Mouse (Mus musculus): Measurements from ENCODE around the gene Gm26938. TPM values are rescaled to one million over a fixed set of nuclear protein-coding genes. Genes with fewer than 3 reads are reported as not detected.

Gm26938 gene
- polyA plus RNA-seq, 1 experiment from 2014 or later: not detected

DNA sequence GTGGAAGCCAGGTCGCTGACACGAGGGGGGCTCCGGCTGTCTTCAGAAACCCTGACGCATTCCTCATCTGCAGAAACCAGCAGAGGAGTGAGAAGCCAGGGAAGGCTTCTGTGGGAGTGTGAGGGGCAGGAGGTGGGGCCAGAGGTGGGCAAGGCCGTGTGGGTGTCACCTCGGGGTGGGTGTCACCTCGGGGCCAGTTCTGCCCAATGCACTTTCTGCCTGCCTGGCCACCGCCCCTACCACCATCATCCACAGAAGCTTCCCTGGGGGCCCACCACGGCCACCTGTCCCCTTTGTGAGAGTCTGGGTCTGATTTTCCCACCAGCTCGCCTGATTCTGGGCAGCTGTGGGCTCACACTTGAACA is 13.1 kb downstream of the Gm26938 start:
- Histone ChIP-seq H3K4me2 (replicated peaks) (no peak overlapping the region), H3K4me1 (no peaks in the 10 kb centered on the region), H3K9ac (replicated peaks) (no peak overlapping the region), H3K36me3 (no peaks in the 10 kb centered on the region), H3K27me3 (peaks cover 30% of the 10 kb centered on the region), H3K27ac (replicated peaks) (no peak overlapping the region), H3K4me3 (no peak overlapping the region), H3K9me3 (no peaks in the 10 kb centered on the region)
- ATAC-seq (ENCODE audit: low FRiP score, low read depth): no peak
- whole genome bisulfite sequencing: 50% methylated on average over 10 of the region's 10 CpGs

- 73% methylated on average over 20 of the region's 20 CpGs for WGBS
- Histone ChIP-seq H3K9ac (replicated peaks) (no peak overlapping the region), H3K27ac (replicated peaks) (no peak overlapping the region), H3K27me3 (peaks cover 30% of the 10 kb centered on the region), H3K4me1 (no peaks in the 10 kb centered on the region), H3K36me3 (no peaks in the 10 kb centered on the region), H3K4me3 (no peak overlapping the region), H3K9me3 (no peaks in the 10 kb centered on the region), H3K4me2 (replicated peaks) (no peak overlapping the region)
- ATAC-seq (ENCODE audit: low FRiP score, low read depth): no peak
These were observed 13.6 kb downstream of the Gm26938 start for GRCm38 (mm10) chr5:139812398-139813125.

- peaks cover 30% of the 10 kb centered on the region for H3K27me3 ChIP-seq
- no peak overlapping the region for H3K4me2 ChIP-seq (replicated peaks)
- H3K36me3 ChIP-seq: no peaks in the 10 kb centered on the region
- H3K4me3 ChIP-seq: no peak overlapping the region
- WGBS: 78% methylated on average over 15 of the region's 15 CpGs
- ATAC-seq (ENCODE audit: low FRiP score, low read depth): no peak
- H3K4me1 ChIP-seq: no peaks in the 10 kb centered on the region
- H3K27ac ChIP-seq (replicated peaks): no peak overlapping the region
- H3K9ac ChIP-seq (replicated peaks): no peak overlapping the region
- no peaks in the 10 kb centered on the region for H3K9me3 ChIP-seq
These were observed 14.4 kb downstream of the Gm26938 start for GRCm38 (mm10) chr5:139811677-139812397.

DNA sequence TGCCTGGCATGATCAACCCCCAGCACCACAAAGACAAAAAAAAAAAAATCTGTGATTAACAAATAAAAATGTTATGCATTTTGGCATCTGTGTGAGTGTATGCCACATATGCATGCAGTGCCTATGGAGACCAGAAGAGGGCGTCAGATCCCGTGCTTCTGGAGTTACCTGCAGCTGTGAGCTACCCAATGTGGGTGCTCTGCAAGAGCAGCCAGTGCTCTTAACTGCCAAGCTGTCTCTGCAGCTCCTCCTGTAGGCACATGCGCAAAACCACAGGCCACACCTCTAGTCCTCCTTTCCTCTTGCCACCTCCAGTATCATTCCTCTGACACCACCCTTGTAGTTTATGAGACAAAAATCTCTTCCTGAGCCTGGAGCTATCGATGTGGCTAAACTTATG is 16.8 kb downstream of the Gm26938 start:
- H3K27ac ChIP-seq (replicated peaks): no peak overlapping the region
- peaks cover 26% of the 10 kb centered on the region for H3K27me3 ChIP-seq
- H3K36me3 ChIP-seq: no peaks in the 10 kb centered on the region
- H3K9me3 ChIP-seq: no peaks in the 10 kb centered on the region
- 52% methylated on average over 4 of the region's 4 CpGs for WGBS
- H3K4me3 ChIP-seq: no peak overlapping the region
- ATAC-seq (ENCODE audit: low FRiP score, low read depth): no peak
- no peaks in the 10 kb centered on the region for H3K4me1 ChIP-seq
- no peak overlapping the region for H3K9ac ChIP-seq (replicated peaks)
- no peak overlapping the region for H3K4me2 ChIP-seq (replicated peaks)

- WGBS: 91% methylated on average over 8 of the region's 8 CpGs
- Histone ChIP-seq H3K27me3 (peaks cover 12% of the 10 kb centered on the region; the same call in 1 of the 2 replicates), H3K36me3 (peaks cover 11% of the 10 kb centered on the region), H3K4me1 (peaks cover 10% of the 10 kb centered on the region), H3K4me3 (no peak overlapping the region), H3K9ac (replicated peaks) (no peak overlapping the region), H3K27ac (replicated peaks) (no peak overlapping the region), H3K4me2 (replicated peaks) (no peak overlapping the region), H3K9me3 (no peaks in the 10 kb centered on the region)
- no peak for ATAC-seq (ENCODE audit: low FRiP score, low read depth)
These were observed 20.3 kb downstream of the Gm26938 start for GRCm38 (mm10) chr5:139805924-139806323.

GRCm38 (mm10) chr5:139804573-139805111 is 21.6 kb downstream of the Gm26938 start:
- Histone ChIP-seq H3K36me3 (peaks cover 24% of the 10 kb centered on the region), H3K9ac (replicated peaks) (no peak overlapping the region), H3K4me1 (peaks cover 12% of the 10 kb centered on the region), H3K4me3 (no peak overlapping the region), H3K27me3 (peaks cover 17% of the 10 kb centered on the region; the same call in 1 of the 2 replicates), H3K27ac (replicated peaks) (no peak overlapping the region), H3K9me3 (no peaks in the 10 kb centered on the region), H3K4me2 (replicated peaks) (no peak overlapping the region)
- no peak for ATAC-seq (ENCODE audit: low FRiP score, low read depth)
- 88% methylated on average over 11 of the region's 11 CpGs for WGBS

GRCm38 (mm10) chr5:139804107-139804551 is 22.1 kb downstream of the Gm26938 start:
- H3K9me3 ChIP-seq: no peaks in the 10 kb centered on the region
- H3K9ac ChIP-seq (replicated peaks): no peak overlapping the region
- H3K4me1 ChIP-seq: peaks cover 17% of the 10 kb centered on the region
- ATAC-seq (ENCODE audit: low FRiP score, low read depth): 0 out of 2 replicates have a peak, but pooled peaks have one; percentile 47
- H3K4me3 ChIP-seq: no peak overlapping the region
- no peak overlapping the region for H3K27ac ChIP-seq (replicated peaks)
- 8% methylated on average over 6 of the region's 6 CpGs for WGBS
- H3K27me3 ChIP-seq: peaks cover 17% of the 10 kb centered on the region; the same call in 1 of the 2 replicates
- 0 out of 2 replicates have a peak overlapping the region, but pooled peaks have one; percentile 16 for H3K4me2 ChIP-seq (replicated peaks)
- H3K36me3 ChIP-seq: peaks cover 29% of the 10 kb centered on the region

DNA sequence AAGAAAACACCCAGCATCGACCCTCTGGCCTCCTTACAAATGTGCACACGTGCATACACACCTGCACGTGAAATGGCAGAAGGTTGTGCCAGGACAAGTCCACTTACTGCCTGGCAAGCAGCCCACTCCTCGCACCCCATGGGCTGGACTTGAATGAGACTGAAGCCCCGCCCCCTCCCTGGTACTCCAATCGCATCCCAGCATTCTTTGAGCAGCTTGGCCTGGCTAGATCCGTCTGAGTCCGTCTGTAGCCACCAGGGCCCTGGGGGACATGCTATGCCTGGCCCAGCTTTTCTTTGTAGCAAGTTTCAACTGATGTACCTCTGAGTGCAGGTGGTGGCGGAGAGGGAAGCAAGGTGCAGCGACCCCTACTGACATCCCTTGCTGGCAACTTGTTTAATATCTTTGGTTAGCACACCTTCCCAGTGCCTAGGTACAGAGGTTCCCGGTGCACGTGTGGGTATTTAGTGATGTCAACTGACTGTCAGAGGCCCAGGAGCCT is 22.6 kb downstream of the Gm26938 start:
- Histone ChIP-seq H3K4me3 (no peak overlapping the region), H3K4me2 (replicated peaks) (peak overlapping the region; percentile 16), H3K27me3 (peaks cover 17% of the 10 kb centered on the region; the same call in 1 of the 2 replicates), H3K9me3 (no peaks in the 10 kb centered on the region), H3K4me1 (peaks cover 22% of the 10 kb centered on the region), H3K9ac (replicated peaks) (no peak overlapping the region), H3K27ac (replicated peaks) (no peak overlapping the region), H3K36me3 (peaks cover 30% of the 10 kb centered on the region)
- peak; percentile 76 for ATAC-seq (ENCODE audit: low FRiP score, low read depth)
- 12% methylated on average over 12 of the region's 12 CpGs for WGBS

DNA sequence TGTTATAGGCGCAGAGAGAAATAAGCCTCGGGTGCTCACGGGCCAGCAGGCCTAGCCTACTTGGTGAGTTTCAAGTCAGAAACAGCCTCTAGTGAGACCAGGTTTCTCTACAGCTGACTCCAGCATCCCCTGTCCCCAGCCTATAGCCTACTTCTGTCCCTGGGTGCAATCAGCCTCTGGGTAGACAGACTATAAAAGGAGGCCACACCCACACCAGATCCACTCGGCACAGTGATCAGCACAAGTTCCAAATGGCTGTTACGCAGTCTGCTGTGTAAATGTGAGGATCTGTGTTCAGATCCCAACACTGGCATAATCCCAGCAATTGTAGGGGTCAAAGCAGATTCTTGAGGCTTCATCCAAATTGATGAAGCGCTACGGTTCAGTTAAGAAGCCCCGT is 23.0 kb downstream of the Gm26938 start:
- Histone ChIP-seq H3K27me3 (peaks cover 17% of the 10 kb centered on the region; the same call in 1 of the 2 replicates), H3K4me3 (no peak overlapping the region), H3K9ac (replicated peaks) (no peak overlapping the region), H3K36me3 (peaks cover 30% of the 10 kb centered on the region), H3K27ac (replicated peaks) (no peak overlapping the region), H3K4me1 (peaks cover 27% of the 10 kb centered on the region), H3K4me2 (replicated peaks) (peak overlapping the region; percentile 16), H3K9me3 (no peaks in the 10 kb centered on the region)
- no peak for ATAC-seq (ENCODE audit: low FRiP score, low read depth)
- 79% methylated on average over 8 of the region's 8 CpGs for WGBS

DNA sequence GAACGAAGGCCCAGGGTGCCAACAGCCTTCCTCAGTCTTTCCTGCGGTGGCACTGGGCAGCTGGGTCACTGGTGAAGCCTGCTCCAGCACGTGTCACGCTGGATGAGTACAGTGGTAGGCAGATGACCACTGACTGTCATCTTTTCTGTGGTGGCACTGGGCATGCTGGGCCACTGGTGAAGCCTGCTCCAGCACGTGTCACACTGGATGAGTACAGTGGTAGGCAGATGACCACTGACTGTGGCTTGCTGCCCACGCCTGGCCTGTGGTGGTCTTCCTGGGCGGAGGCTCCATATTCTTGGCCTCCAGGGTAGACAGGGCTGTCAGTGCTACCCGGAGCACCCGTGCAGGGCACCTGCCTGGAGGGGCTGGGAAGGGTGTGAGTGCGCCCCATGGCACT is 24.3 kb downstream of the Gm26938 start:
- Histone ChIP-seq H3K9me3 (no peaks in the 10 kb centered on the region), H3K4me2 (replicated peaks) (no peak overlapping the region), H3K27me3 (0 out of 2 replicates have a peak, but pooled peaks cover 17% of the 10 kb centered on the region), H3K36me3 (peaks cover 30% of the 10 kb centered on the region), H3K4me1 (peaks cover 40% of the 10 kb centered on the region), H3K27ac (replicated peaks) (no peak overlapping the region), H3K4me3 (no peak overlapping the region), H3K9ac (replicated peaks) (no peak overlapping the region)
- no peak for ATAC-seq (ENCODE audit: low FRiP score, low read depth)
- 93% methylated on average over 10 of the region's 10 CpGs for WGBS

GRCm38 (mm10) chr5:139801231-139801630 is 25.0 kb downstream of the Gm26938 start:
- Histone ChIP-seq H3K9ac (replicated peaks) (0 out of 2 replicates have a peak overlapping the region, but pooled peaks have one; percentile 35), H3K27me3 (peaks cover 17% of the 10 kb centered on the region; the same call in 1 of the 2 replicates), H3K9me3 (no peaks in the 10 kb centered on the region), H3K4me2 (replicated peaks) (no peak overlapping the region), H3K4me3 (no peak overlapping the region), H3K4me1 (peaks cover 46% of the 10 kb centered on the region), H3K36me3 (peaks cover 30% of the 10 kb centered on the region), H3K27ac (replicated peaks) (no peak overlapping the region)
- WGBS: 96% methylated on average over 8 of the region's 8 CpGs
- ATAC-seq (ENCODE audit: low FRiP score, low read depth): no peak
